Mouse (Mus musculus) embryonic facial prominence, embryonic 13.5 days (tissue): ENCODE data around the gene Cfh. TPM values are rescaled to one million over a fixed set of nuclear protein-coding genes. Genes with fewer than 3 reads are reported as not detected.

ENCODE experiments used
- polyA plus RNA-seq: library from polyadenylated mRNA; unstranded; fragments of >200 nt; fragmentation: Nextera tagmentation; extraction: Ambion mirVana; gene quantifications from 2 replicates; pipeline ENCODE4 v1.2.1, GENCODE M21; 2015

Gene Cfh
- polyA plus RNA-seq, 1 experiment from 2014 or later, result 6.6 TPM

Other genes with a start within 250 kb of the Cfh start
- gene Kcnt2, start 62.4 kb upstream of the Cfh start, polyA plus RNA-seq, result 0.52 and 0.76 TPM in 2 replicates